Mouse (Mus musculus) right cerebral cortex, postnatal 10 days (tissue): Measurements from ENCODE around the gene Etv3.
"Not testable (repeated sequence)": the region's sequence is repeated elsewhere in the genome, so short reads cannot be mapped to it uniquely, and the experiment has no call there.

Experiments used
- DNase-seq, 2 experiments: peaks; one replicate each; pipeline ENCODE4 v3.0.0; 2021; ENCODE audit warnings: low spot score in 2 of 2

Gene Etv3

DNA sequence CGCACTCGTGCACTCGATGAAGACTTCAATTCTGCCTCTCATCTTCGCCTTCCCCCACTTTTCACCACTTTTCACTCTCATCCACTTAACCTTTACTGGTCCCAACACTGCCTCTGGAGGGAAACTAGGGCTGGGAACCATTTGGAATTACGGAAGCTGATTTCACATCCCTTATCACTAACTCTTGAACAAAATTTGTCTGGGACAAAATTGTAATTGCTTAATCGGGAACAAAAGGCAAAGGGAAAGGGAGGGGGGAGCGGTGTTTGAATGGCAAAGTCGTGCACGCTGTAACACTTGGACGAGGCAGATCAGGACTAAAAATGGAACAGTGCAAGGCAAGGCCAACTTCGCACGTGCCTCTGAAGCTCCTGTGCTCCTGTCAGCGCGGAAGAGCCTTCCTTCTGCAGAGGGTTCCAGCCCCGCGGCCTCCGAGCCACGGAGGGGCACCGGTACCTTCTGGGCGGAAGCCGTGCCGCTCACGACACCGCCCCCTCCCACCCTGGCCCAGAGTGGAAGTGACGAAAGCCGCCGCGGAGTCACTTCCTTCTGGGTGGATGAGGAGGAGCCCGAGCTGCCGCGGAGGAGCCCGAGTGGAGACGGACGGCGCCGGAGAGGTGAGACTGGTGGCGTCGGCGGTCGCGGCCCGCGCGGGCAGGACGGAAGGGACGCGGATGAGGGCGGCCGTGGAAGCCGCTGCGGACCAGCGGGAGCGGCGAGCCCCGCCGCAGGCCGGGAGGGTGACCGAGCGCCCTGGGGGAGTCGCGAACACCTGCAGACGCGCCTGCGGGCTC, at the start of gene Etv3:
Etv3 (plus strand) TSS at position 365 of the 794 bp plus-strand sequence.
- peak; percentile 94 to 95 for DNase-seq

DNA sequence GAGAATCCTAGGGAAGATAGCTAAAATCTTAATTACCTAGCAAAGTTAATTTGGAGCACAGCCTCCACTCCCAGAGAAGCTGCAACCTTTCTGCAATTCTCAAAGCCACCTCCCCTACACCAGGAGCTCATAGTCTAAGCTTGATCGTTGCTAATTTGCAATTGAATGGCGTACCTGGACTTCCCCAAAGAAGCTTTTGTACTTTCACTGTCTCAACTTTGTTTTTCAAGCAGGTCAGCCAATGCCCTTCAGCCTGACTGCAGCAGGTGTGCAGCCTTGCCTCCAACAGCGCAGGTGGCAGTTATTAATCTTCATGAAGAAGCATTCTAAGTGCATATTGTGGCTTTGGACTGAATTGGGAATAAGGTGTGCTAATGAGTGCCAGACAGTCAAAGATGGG, 47.3 kb upstream of the Etv3 start:
- not testable (repeated sequence) for DNase-seq

- DNase-seq: not testable (repeated sequence)
These were observed 46.6 kb upstream of the Etv3 start for GRCm38 (mm10) chr3:87478596-87478995.

DNA sequence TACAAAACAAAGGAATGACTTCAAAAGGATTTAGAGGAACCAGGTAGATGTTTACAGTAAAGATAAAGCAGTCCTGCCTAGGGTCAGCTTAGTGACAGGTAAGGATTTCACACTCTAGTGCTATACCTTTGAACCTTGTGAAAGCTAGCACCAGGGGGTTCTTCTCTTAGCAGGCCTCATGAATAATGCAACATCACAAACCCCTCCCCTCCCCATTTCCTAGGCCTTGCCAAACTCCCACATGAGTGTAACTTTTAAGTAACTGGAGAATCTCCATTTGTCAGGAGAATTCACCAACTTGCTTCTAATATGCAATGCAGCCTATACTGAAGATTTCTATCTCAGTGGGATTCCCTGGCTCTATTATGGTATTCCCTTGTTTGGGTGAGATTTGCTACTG, 46.0 kb upstream of the Etv3 start:
- DNase-seq: not testable (repeated sequence)

DNA sequence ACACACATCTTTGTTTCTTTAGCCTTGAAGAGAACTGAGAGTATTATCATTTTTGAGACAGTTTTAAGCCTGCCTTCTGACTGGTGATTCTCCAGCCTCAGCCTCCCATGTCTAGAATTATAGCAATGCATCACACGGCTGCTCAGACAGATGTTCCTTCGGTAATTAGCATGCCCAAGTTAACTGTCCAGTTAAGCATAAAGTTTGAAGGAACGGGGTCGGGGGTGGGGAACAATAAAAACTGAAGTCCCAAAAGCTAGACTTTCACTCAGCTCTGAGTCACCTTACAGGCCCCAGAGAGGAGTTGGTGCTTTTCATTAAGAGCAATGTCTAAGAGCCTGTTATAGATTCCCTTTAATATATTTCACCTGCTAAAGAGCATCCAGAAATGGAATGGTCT, 37.8 kb upstream of the Etv3 start:
- DNase-seq: no peak

DNA sequence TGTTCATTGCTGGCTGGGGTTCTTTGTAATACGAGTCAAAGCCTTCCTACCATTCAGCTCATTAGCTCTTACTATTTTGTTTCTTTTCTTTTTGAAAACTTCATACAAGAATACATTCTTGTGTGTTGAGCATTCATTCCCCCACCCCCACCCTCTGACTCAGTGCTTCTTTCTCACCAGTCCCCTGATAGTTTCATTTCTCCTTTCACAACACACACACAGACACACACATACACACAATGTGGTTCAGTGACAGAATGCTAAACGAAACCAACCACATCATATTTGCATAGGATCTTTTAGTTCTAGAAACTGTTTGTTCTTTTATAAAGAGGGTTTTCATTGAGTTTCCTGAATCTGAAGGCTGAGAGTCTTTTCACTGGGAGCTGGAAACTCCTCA, 37.3 kb upstream of the Etv3 start:
- DNase-seq: no peak

DNA sequence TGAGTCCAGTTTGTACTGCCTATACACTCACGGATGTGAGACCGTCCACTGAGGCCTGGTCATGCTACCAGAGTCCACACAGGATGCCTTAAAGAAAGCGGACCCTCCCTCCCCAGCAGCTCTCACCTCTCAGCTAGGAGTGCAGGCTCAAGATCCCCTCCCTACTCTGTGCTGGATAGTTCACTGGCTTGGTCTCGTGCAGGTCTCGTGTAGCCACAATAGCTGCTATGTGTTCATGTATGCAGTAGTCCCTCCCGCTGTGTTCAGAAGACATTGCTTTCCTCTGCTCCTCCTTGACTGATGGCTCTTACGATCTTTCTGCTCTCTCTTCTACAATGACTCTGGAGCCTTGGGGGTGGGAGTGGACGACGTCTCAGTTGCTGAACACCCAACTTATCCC, 26.9 kb upstream of the Etv3 start:
- DNase-seq: no peak

DNA sequence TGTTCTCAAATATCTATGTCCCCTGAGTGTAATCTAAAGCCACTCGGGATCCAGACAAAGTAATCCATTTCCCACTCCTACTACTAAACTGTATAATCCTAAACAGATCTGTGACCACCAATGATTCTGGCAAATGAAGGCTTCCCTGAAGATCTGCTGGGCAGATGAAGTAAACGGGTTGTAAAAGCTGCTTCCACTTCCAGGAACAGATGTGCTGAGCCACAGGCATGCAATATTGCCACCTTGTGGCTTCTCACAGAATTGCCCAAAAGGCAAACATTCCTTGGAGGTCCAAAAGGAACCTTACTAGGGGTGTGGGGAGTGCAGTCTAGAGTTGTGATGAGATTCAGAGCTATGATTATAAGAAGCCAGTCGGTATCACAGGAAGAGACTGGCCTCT, 26.1 kb upstream of the Etv3 start:
- peak; percentile 85 to 89 for DNase-seq

DNA sequence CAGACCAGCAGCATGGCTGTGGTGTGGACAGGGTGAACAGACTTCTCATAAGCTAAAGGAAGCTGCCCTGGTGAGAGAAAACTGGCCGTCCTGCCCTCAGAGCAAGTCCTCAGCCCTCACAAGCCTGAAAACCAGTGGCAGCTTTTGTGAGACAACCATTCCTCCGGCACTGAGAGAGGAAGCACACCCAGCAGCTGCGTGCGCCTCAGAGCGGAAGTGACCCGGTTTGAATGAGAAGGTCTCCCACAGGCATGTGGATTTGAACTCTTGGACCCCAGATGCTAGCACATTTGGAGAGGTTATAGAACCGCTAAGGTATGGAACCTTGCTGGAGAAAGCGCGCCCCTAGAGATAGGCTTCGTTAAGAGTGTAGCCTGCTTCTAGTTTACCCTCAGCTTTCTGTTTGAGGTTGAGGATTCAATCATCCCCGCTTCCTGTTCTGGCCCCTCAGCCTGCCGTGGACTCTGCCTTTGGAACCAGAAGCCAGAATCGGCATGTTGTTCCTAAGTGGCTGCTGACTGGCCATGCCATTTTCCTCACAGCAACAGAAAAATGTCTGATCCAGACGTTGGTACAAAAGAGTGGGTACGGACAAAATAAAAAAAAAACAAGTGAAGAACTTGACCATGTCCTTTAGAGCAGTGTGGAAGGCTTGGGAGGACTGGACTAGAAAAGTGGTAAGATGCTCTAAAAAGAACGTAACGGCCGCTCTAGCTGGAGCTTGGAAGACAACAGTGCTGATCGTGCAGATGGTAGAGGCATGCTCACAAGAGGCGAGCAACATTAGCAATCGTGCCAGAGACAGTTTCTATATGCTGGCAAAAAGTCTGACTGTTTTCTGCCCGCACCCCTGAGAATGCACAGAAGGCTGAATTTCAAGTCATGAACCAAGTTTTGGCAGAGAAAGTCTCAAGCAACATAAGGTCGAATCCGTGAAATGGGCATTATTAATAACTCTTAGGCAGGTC, 24.8 kb upstream of the Etv3 start:
- no peak for DNase-seq

GRCm38 (mm10) chr3:87501151-87501550, 24.1 kb upstream of the Etv3 start:
- DNase-seq: no peak

DNA sequence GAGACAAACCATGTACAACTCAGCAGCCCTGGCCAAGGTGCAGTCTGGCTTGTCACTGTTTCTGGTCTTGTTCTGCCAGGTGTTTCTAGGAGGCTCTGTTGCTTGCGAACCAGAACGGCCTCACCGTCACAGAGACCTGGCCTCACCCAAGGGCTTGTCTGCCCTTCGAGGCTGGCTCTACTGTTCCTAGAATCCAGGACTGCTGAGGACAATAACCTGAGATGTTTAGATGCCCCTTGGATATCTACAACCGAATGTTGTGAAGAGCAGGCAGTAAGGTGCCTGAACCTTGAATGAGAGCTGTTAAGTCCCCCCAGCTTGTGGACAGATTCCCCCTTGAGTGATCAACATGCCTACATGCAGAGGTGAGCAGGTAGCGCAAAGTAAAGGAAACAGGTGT, 22.4 kb upstream of the Etv3 start:
- DNase-seq: no peak

DNA sequence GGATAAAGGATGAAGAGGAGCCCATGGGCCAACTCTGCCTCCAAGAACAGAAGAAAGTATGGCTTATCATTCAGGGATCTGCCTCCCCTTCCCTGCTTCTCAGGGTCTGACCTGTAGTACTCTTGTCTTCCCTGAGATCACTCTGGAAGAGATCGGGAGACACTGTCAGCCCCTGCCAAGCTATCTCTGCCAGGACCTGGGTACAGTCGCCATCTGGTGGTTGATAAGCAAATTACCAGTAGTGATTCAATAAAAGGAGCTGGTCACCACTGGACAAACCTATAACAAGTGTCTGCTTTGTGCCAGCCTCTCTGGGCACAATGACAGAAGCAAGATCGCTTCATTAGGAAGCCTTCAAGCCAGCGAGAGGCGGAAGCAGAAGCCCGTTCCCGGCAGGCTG, 20.9 kb upstream of the Etv3 start:
- DNase-seq: peak; percentile 59 to 60

DNA sequence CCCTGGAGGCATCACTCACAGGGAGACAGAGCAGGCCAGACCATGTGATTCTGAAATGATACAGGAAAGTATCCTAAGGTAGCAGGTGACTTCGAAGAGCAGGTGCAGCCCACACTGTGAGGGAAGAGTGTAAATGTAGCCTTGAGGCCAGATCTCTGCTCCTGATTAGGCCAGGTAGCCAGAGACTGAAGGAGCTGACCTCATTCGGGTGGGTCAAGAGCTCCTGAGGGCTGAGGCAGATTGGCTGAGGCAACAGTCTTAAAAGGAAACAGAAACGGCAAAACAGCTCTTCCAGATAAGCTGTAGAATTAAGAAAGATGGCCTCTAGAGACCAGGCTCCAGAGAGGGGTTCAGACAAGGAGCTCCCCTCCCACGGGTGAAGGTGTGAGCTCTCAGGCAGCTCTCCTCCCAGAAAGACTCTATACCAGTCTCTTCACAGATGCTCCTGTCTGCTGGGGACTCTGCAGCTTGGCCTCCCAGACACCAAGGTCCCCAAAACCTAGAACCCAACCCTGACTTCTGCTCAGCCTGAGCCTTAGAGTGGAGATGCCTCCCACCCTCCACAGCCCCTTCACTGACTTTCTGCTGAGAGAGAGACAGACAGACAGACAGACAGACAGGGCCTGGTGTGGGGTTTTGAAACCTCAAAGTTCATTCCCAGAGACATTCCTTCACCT, 20.3 kb upstream of the Etv3 start:
- DNase-seq: no peak

GRCm38 (mm10) chr3:87506456-87507416, 18.5 kb upstream of the Etv3 start:
- DNase-seq: peak in 1 of 2 experiments; percentile 18

- peak; percentile 74 to 85 for DNase-seq
These were observed 16.9 kb upstream of the Etv3 start for GRCm38 (mm10) chr3:87508205-87508901.

GRCm38 (mm10) chr3:87509061-87509460, 16.1 kb upstream of the Etv3 start:
- no peak for DNase-seq

DNA sequence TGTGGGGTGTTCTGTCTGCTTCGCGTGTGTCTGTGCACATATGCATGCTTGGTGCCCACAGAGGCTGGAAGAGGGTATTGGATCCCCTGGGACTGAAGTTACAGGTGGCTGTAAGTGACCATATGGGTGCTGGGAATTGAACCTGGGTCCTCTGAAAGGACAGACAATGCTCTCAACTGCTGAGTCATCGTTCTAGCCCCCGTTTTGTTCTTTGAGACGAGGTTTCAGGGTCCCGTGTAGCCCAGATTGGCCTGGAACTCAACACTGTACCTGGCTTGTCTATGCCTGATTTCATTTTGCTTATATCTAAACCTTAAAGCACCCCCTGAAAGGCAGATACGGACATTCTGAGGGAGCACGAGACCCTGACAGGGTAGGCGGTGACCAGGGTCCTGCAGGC, 14.4 kb upstream of the Etv3 start:
- no peak for DNase-seq

DNA sequence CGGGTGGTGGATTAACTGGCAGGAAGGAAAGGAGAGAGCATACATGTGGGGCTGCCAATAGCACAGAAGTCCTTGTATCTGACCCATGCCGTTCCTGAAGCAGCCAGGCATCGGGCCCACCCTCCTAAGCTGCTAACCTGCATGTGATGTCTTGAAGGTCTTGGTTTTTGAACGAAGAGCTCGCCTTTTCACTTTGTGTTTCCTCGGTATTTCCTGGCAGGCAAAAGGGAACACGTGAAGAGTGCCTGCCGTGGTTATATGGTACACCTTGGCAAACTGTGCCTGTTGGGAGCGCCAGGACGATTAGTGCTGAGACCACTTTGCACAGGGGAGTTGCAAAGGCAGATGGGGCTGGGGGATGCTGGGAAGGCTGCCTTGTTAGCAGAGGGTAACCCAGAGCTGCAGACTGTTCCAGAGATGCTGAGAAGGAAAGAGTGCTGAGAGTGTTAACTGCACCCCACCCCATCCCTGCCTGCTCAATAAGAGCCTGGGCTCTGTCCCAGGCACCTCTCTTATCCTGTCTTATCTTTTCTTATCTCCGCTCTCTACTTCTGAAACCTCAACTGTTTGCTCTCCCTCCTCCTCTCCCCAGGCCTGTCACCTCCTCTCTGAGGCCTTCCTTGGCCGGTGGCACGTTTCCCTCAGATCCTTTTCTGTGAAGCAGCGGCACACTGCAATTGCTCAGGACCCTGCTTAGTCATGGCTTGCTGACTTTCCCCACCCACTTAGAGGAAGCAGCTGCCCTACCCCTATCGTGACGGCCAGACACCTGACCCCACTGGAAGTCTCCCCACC, 13.0 kb upstream of the Etv3 start:
- DNase-seq: no peak

- DNase-seq: no peak
These were observed 9.6 kb upstream of the Etv3 start for GRCm38 (mm10) chr3:87515567-87516081.
